ENCODE assay signal across 8 mouse cellular contexts in the genomic region with DNA sequence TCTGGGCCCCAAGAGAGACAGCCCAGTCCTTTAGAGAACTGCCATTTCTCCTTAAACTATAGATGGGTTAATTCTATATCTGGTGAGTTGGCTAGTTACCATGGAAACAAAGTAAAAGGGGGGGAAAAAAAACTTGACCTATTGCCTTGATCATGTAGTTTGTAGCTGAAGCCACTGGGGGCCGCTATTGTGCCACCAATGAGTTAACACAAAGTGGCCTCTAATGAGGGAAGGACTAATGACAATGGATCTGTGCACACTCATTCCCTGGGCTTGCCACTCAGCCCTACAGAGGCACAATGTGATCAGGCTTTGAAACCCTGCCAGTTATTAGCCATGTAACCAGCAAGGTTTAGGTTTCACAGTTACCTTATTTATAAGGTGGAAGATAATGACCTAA. TPM values are rescaled to one million over a fixed set of nuclear protein-coding genes. Genes with fewer than 3 reads are reported as not detected.
A peak's percentile ranks its signal among the peaks of the same experiment; 100 is the strongest.
DNase-seq lines count a peak whose midpoint lies in the region; ATAC-seq and TF ChIP-seq lines count a peak whose summit lies in the region.

No protein-coding gene starts in this region.

- H3K27me3 ChIP-seq in forebrain, embryonic 11.5 days (ENCODE audit: control insufficient read depth, insufficient read depth, low read length) = no peaks in the 10 kb centered on the region
- H3K27me3 ChIP-seq in small intestine, adult 2 months (ENCODE audit: control insufficient read depth, insufficient read depth, low read length) = no peaks in the 10 kb centered on the region

- intact Hi-C loops in gastrocnemius, adult 2 months (cut with DNase I) = loop anchor here (5.0 to 10.0 kb wide), 2 partner anchors 218 to 336 kb away; a partner anchor contains a TSS

- no peak overlapping the region for H3K27ac ChIP-seq in gastrocnemius, adult 2 months
- H3K27ac ChIP-seq in forebrain, embryonic 11.5 days (ENCODE audit: low read depth, low read length) = no peak overlapping the region
- H3K27ac ChIP-seq in small intestine, adult 2 months (ENCODE audit: insufficient read depth, low read depth, low read length) = no peak overlapping the region

- peak; percentile 65 for ATAC-seq in forebrain, embryonic 11.5 days (replicated peaks; ENCODE audit: low FRiP score)

- peak; percentile 80 for TF ChIP-seq CTCF in gastrocnemius, adult 2 months (IDR thresholded peaks at IDR 0.05)
- TF ChIP-seq CTCF in small intestine, adult 2 months (IDR thresholded peaks at IDR 0.05; ENCODE audit: extremely low read depth, insufficient read length, insufficient replicate concordance, low read depth, low read length) = peak; percentile 52; the same call in 1 of the 2 replicates

- H3K9me3 ChIP-seq in forebrain, embryonic 11.5 days (ENCODE audit: control insufficient read depth, low read length) = no peaks in the 10 kb centered on the region

- no peaks in the 10 kb centered on the region for H3K36me3 ChIP-seq in forebrain, embryonic 11.5 days (ENCODE audit: control insufficient read depth, insufficient read depth, low read length)
- H3K36me3 ChIP-seq in small intestine, adult 2 months (ENCODE audit: control insufficient read depth, insufficient read depth, low read length) = no peaks in the 10 kb centered on the region

- DNase-seq in gastrocnemius, adult 2 months = peak; percentile 67
- DNase-seq in gastrocnemius, postnatal 25 days = no peak
- DNase-seq in A20 (ENCODE audit: low read depth, low spot score) = peak; percentile 72
- DNase-seq in adrenal gland, postnatal 36 days = peak; percentile 67 to 78
- DNase-seq in forebrain, embryonic 11.5 days (ENCODE audit: low spot score) = peak; percentile 86
- DNase-seq in kidney, adult 9 months = peak; percentile 64
- peak; percentile 79 for DNase-seq in lung, postnatal 36 days

- H3K4me3 ChIP-seq in gastrocnemius, adult 2 months = no peak overlapping the region
- no peak overlapping the region for H3K4me3 ChIP-seq in forebrain, embryonic 11.5 days (ENCODE audit: low read depth, low read length)
- H3K4me3 ChIP-seq in small intestine, adult 2 months (ENCODE audit: low read depth, low read length) = no peak overlapping the region

- no peak overlapping the region for H3K4me2 ChIP-seq in forebrain, embryonic 11.5 days (ENCODE audit: low read depth, low read length, severe bottlenecking)

- H3K9ac ChIP-seq in forebrain, embryonic 11.5 days (ENCODE audit: low read length) = peak overlapping the region; percentile 23; the same call in 1 of the 2 replicates

- 0% methylated on average over 1 of the region's 1 CpGs for WGBS in forebrain, embryonic 11.5 days
- WGBS in small intestine, adult 2 months = 0% methylated on average over 1 of the region's 1 CpGs

- H3K4me1 ChIP-seq in forebrain, embryonic 11.5 days (replicated peaks; ENCODE audit: control insufficient read depth, insufficient read depth, low read length) = peaks cover 15% of the 10 kb centered on the region
- peaks cover 7% of the 10 kb centered on the region; the same call in 1 of the 2 replicates for H3K4me1 ChIP-seq in small intestine, adult 2 months (ENCODE audit: control insufficient read depth, insufficient read depth, insufficient read length, low read length)

- TF ChIP-seq POLR2A in small intestine, adult 2 months (IDR thresholded peaks at IDR 0.05; ENCODE audit: low read depth, low read length) = no peak

RNA-seq across cellular contexts. Expression of a gene that starts 3.4 kb away (rescaled TPM):
- 1 to 10 TPM; 5.1 to 5.9 TPM for total RNA-seq in gastrocnemius, adult 2 months (2021)
- total RNA-seq in gastrocnemius, postnatal 25 days (2021) = 1 to 10 TPM; 3.9 to 6.5 TPM
- 10 to 100 TPM; 36.2 to 38.3 TPM for total RNA-seq in adrenal gland, postnatal 36 days (2021)
- 60.1 and 67.2 TPM in 2 replicates for polyA plus RNA-seq in forebrain, embryonic 11.5 days (2014; fragmentation: Nextera tagmentation; extraction: Ambion mirVana)
- 55.1 and 97.5 TPM in 2 replicates for polyA plus RNA-seq in small intestine, adult 2 months (2012; rRNA removed)

RNA-seq across cellular contexts. Expression of a gene that starts 13.4 kb away (rescaled TPM):
- total RNA-seq in gastrocnemius, adult 2 months (2021) = 1 to 10 TPM; 1.5 to 1.6 TPM
- 1 to 10 TPM; 1.4 to 1.5 TPM for total RNA-seq in gastrocnemius, postnatal 25 days (2021)
- 1 to 10 TPM; 5.5 to 6.9 TPM for total RNA-seq in adrenal gland, postnatal 36 days (2021)
- polyA plus RNA-seq in forebrain, embryonic 11.5 days (2014; fragmentation: Nextera tagmentation; extraction: Ambion mirVana) = 8.5 and 12.0 TPM in 2 replicates
- 9.8 and 12.0 TPM in 2 replicates for polyA plus RNA-seq in small intestine, adult 2 months (2012; rRNA removed)

Comparison
In these comparisons a context has a peak if more than half of its experiments do, and no peak if none do; other contexts are left out.
1. RNA of a gene that starts 3.4 kb away (total RNA-seq): 36.2 to 38.3 TPM in adrenal gland, postnatal 36 days; 3.9 to 6.5 TPM in gastrocnemius, postnatal 25 days and 5.1 to 5.9 TPM in gastrocnemius, adult 2 months; every median in the first group is over 4 times any median in the second.